Mouse (Mus musculus): Measurements from ENCODE around the gene Rbm15b.
A peak's percentile ranks its signal among the peaks of the same experiment; 100 is the strongest.

The Rbm15b gene

GRCm38 (mm10) chr9:106886828-106887702 is at the start of gene Rbm15b:
Rbm15b (minus strand) TSS chr9:106887428.
- DNase-seq = peak; percentile 99

- no peak for DNase-seq
Measured at GRCm38 (mm10) chr9:106934998-106935397, 47.8 kb upstream of the Rbm15b start.

- no peak for DNase-seq
Measured at GRCm38 (mm10) chr9:106914878-106915277, 27.6 kb upstream of the Rbm15b start.

GRCm38 (mm10) chr9:106913759-106914158 is 26.5 kb upstream of the Rbm15b start:
- DNase-seq = no peak

- no peak for DNase-seq
Measured at GRCm38 (mm10) chr9:106911624-106912023, 24.4 kb upstream of the Rbm15b start.

GRCm38 (mm10) chr9:106908715-106909114 is 21.5 kb upstream of the Rbm15b start:
- no peak for DNase-seq

- no peak for DNase-seq
Measured at GRCm38 (mm10) chr9:106908174-106908573, 20.9 kb upstream of the Rbm15b start.

GRCm38 (mm10) chr9:106906597-106906996 is 19.4 kb upstream of the Rbm15b start:
- DNase-seq = no peak

- DNase-seq = peak; percentile 51
Measured at GRCm38 (mm10) chr9:106903791-106904134, 16.5 kb upstream of the Rbm15b start.

GRCm38 (mm10) chr9:106903099-106903790 is 16.0 kb upstream of the Rbm15b start:
- DNase-seq = no peak

- no peak for DNase-seq
Measured at GRCm38 (mm10) chr9:106901596-106901995, 14.4 kb upstream of the Rbm15b start.

- DNase-seq = no peak
Measured at GRCm38 (mm10) chr9:106898901-106899300, 11.7 kb upstream of the Rbm15b start.

- no peak for DNase-seq
Measured at GRCm38 (mm10) chr9:106893327-106893726, 6.1 kb upstream of the Rbm15b start.

- DNase-seq = no peak
Measured at GRCm38 (mm10) chr9:106892552-106892875, 5.3 kb upstream of the Rbm15b start.

- peak; percentile 97 for DNase-seq
Measured at GRCm38 (mm10) chr9:106891829-106892551, 4.8 kb upstream of the Rbm15b start, which contains the start of gene Manf. Manf (minus strand) TSS chr9:106891979.

- DNase-seq = no peak
Measured at GRCm38 (mm10) chr9:106891341-106891741, 4.1 kb upstream of the Rbm15b start.

- no peak for DNase-seq
Measured at GRCm38 (mm10) chr9:106890496-106891240, 3.4 kb upstream of the Rbm15b start.

- no peak for DNase-seq
Measured at GRCm38 (mm10) chr9:106889321-106889720, 2.1 kb upstream of the Rbm15b start.

GRCm38 (mm10) chr9:106888346-106888745 is 1.1 kb upstream of the Rbm15b start:
- DNase-seq = no peak

GRCm38 (mm10) chr9:106885901-106886731 is 1.1 kb downstream of the Rbm15b start:
- DNase-seq = peak; percentile 79

- no peak for DNase-seq
Measured at GRCm38 (mm10) chr9:106884996-106885900, 2.0 kb downstream of the Rbm15b start.

Data from thymus, postnatal 14 days (tissue).